Mouse (Mus musculus) midbrain, embryonic 10.5 days (tissue): Measurements from ENCODE around the gene Dock8. TPM values are rescaled to one million over a fixed set of nuclear protein-coding genes. Genes with fewer than 3 reads are reported as not detected.

Source experiments
- DNase-seq: peaks from one replicate; pipeline ENCODE4 v3.0.0-alpha.2; 2017; ENCODE audit warnings: low spot score
- H3K27ac ChIP-seq: fragments of 300-500 bp; sonication (generic); replicated peaks from 2 replicates; pipeline ENCODE4 v1.5.1; 2016; ENCODE audit warnings: mild to moderate bottlenecking
- H3K27me3 ChIP-seq: fragments of 300-500 bp; sonication (generic); 2 replicates; pipeline ENCODE4 v1.6.1; 2016; ENCODE audit warnings: low read depth, mild to moderate bottlenecking; ENCODE audit not compliant: poor library complexity, severe bottlenecking
- H3K36me3 ChIP-seq: fragments of 300-500 bp; sonication (generic); 2 replicates; pipeline ENCODE4 v1.6.1; 2016; ENCODE audit warnings: mild to moderate bottlenecking, moderate library complexity
- H3K4me1 ChIP-seq: fragments of 300-500 bp; sonication (generic); 2 replicates; pipeline ENCODE4 v1.6.1; 2016
- H3K4me3 ChIP-seq: fragments of 300-500 bp; sonication (generic); 2 replicates; pipeline ENCODE4 v1.5.1; 2016; ENCODE audit warnings: mild to moderate bottlenecking, moderate library complexity
- H3K9me3 ChIP-seq: fragments of 300-500 bp; sonication (generic); replicated peaks from 2 replicates; pipeline ENCODE4 v1.6.1; 2016; ENCODE audit warnings: mild to moderate bottlenecking
- WGBS: fragments of 180-500 bp; shearing (Covaris S2); methylation state at CpG from one replicate; pipeline ENCODE4 v1.1.7; 2016; 5-methylcytosine and 5-hydroxymethylcytosine counted together
- polyA plus RNA-seq: library from polyadenylated mRNA; unstranded; fragments of >200 nt; fragmentation: Nextera tagmentation; extraction: Ambion mirVana; gene quantifications from 2 replicates; pipeline ENCODE4 v1.2.1, GENCODE M21; 2016

Gene Dock8
- polyA plus RNA-seq, 1 experiment from 2014 or later = 1.8 TPM

DNA sequence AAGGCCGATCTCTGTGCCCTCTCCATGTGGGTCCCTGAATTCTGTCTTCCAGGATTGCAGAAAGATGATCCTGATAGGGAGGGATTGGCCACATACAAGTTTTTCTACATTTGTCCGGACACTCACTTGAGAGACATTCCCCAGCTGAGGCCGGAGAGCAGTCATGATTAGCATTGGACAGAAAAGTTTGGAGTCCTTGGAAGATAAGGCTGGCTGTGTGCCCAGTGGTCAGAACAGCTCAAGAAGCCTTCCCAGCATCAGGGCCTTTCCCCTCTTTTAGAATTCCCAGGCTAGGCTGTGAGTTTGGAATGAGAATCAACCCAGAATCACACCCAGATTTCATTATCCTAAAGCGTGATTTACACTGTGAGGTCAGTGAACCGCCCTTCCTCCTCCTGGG is 187.0 kb downstream of the Dock8 start:
- no peaks in the 10 kb centered on the region for H3K36me3 ChIP-seq
- H3K27ac ChIP-seq = no peak overlapping the region
- H3K9me3 ChIP-seq = no peaks in the 10 kb centered on the region
- DNase-seq = no peak
- H3K4me3 ChIP-seq = no peak overlapping the region
- WGBS = 85% methylated on average over 5 of the region's 5 CpGs
- H3K27me3 ChIP-seq = 0 out of 2 replicates have a peak, but pooled peaks cover 2% of the 10 kb centered on the region
- peaks cover 12% of the 10 kb centered on the region for H3K4me1 ChIP-seq

DNA sequence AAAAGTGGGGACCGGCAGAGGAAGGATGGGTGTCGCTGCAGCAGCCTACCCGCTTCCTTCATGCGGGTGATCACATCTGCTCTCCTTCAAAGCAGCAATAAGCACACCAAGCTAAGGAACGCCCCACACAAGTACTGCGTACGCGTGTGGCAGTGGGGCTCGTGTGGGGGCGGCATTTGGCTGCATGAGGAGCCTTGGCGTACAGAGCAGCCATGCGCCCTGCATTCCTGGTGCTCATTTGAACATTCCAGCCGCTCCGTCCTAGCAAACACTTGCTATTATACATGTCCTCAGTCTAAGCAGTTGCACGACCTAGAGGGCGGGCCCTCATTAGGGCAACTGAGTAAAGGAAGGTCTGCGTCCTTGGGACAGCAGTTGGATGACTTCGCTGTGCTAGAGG is 188.3 kb downstream of the Dock8 start:
- Histone ChIP-seq H3K27me3 (no peaks in the 10 kb centered on the region), H3K4me3 (no peak overlapping the region), H3K36me3 (no peaks in the 10 kb centered on the region), H3K9me3 (no peaks in the 10 kb centered on the region), H3K27ac (no peak overlapping the region), H3K4me1 (peaks cover 10% of the 10 kb centered on the region)
- 87% methylated on average over 18 of the region's 18 CpGs for WGBS
- no peak for DNase-seq

DNA sequence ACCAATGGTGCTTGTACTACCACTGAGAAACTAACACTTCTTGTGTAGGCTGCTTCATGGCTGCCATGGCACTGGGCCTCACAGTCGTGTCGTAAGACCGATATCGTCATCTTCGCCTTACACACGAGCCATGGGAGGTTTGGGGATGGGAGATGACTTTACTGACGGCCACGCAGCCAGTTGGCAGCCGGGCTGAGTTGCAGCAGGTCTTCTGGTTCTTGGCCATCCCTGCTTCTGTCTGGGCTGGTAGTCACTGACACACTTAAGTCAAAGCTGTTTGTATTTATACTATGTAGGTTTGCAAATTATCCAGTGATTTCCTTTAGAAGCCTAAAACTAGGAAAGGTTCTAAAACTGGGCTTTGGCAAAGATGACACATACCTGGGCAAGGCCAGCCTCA is 194.4 kb downstream of the Dock8 start:
- H3K4me3 ChIP-seq = no peak overlapping the region
- no peaks in the 10 kb centered on the region for H3K4me1 ChIP-seq
- no peak for DNase-seq
- no peaks in the 10 kb centered on the region for H3K9me3 ChIP-seq
- H3K27me3 ChIP-seq = no peaks in the 10 kb centered on the region
- WGBS = 95% methylated on average over 9 of the region's 9 CpGs
- H3K27ac ChIP-seq = no peak overlapping the region
- H3K36me3 ChIP-seq = no peaks in the 10 kb centered on the region

DNA sequence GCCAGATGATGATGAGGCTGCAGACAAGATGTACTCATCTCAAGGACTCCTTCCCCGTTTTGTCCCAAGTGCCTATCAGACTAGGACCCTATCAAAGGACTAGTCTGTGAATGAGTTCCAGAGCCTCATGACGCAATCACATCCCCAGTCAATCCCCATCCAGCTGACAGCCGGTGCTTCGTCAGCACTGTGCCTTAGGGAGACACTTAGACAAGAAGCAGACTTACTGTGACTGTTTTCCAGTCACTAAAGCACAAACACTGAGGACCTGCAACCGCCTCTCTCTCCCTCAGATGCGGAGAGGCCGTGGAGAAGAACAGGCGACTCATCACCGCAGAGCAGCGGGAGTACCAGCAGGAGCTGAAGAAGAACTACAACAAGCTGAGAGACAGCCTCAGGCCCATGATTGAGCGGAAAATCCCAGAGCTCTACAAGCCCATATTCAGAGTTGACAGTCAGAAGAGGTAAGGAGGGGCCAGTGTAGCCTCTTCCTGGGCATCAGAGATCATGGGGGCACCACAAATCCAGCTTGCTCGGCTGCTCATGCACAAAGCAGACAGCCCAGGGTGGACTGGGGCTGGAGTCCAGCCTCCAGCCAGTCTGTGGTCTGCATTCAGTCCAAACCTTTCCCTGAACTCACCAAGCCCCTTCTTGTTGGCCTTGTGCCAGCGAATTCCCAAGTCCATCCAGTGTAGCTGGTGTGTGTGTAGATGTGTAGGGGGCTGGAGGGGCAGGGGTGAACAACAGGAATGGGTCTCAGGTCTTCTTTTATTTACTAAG is 200.9 kb downstream of the Dock8 start:
- Histone ChIP-seq H3K9me3 (no peaks in the 10 kb centered on the region), H3K36me3 (no peaks in the 10 kb centered on the region), H3K4me1 (peaks cover 7% of the 10 kb centered on the region), H3K27ac (no peak overlapping the region; the same call in 1 of the 2 replicates), H3K4me3 (no peak overlapping the region), H3K27me3 (no peaks in the 10 kb centered on the region)
- DNase-seq = no peak
- WGBS = 87% methylated on average over 13 of the region's 13 CpGs

DNA sequence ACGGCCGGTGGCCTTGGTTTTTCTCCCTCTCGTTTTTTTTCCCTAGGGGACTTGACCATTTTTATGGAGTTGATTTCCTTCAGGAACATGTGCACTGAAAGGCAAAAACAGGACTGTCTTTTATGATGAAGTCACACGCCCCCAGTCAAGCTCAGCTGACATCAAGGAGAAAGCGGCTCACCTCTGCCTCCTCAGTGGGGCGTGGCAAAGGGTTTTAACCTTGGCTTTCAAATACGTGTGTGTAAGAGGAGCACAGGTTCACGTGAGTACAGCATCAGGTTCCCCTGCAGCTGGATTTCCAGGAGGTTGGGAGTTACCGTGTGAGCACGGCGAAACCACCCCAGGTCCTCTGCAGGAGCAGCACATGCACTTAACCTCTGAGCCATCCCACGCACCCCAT is 203.7 kb downstream of the Dock8 start:
- H3K9me3 ChIP-seq = no peaks in the 10 kb centered on the region
- no peak for DNase-seq
- no peak overlapping the region for H3K27ac ChIP-seq
- no peak overlapping the region for H3K4me3 ChIP-seq
- no peaks in the 10 kb centered on the region for H3K36me3 ChIP-seq
- WGBS = 87% methylated on average over 12 of the region's 12 CpGs
- peaks cover 21% of the 10 kb centered on the region for H3K4me1 ChIP-seq
- peaks cover 12% of the 10 kb centered on the region for H3K27me3 ChIP-seq

DNA sequence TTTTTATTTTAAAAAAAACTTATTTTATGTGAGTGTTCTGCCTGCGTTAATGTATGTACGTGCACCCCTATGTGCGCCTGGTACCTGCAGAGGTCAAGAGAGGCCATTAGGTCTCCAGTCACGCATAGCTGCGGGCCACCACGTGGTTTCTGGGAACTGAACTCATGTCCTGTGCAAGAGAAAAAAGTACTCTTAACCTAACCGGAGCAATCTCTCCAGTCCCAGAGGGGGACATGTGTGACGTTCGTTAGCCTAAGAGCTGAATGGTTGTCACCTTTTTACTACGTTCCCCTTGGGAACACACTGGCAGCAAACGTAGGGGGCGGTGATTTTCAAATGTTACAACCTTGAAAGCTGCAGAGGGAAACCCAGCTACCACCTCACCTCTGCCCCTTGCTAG is 207.6 kb downstream of the Dock8 start:
- 72% methylated on average over 12 of the region's 12 CpGs for WGBS
- H3K4me3 ChIP-seq = no peak overlapping the region
- H3K9me3 ChIP-seq = no peaks in the 10 kb centered on the region
- peaks cover 24% of the 10 kb centered on the region for H3K27me3 ChIP-seq
- peak overlapping the region; percentile 85; the same call in 1 of the 2 replicates for H3K27ac ChIP-seq
- peaks cover 31% of the 10 kb centered on the region for H3K4me1 ChIP-seq
- no peaks in the 10 kb centered on the region for H3K36me3 ChIP-seq
- DNase-seq = no peak

DNA sequence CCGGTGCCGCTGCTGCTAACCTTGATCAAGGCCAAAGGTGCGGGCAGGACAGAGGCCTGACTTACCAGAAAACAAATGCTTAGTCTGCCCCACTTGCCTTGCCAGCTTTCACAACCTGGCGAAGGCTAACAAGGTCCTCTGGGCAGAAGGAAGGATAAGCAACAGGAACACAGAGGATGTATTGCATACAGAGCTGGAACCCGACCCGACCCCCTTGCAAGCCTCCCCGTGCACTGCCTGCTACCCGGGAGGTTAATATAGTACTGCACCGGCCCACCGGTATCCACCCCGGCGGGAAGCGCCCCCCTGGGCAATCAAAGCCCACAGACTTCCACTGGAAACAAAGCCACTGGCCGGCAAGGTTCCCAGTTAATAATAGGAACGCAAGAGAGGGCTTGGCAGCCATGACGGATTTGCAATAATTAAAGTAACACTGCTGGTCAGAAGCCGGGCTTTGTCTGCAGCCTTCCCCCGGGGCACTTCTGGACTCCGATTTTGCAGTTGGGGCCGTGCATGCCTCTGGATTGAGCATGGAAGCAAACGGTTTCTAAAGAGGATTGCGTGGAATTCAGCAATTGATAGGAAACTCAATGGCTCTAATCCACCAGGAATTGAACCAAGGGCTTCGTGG is 208.5 kb downstream of the Dock8 start:
- H3K36me3 ChIP-seq = no peaks in the 10 kb centered on the region
- WGBS = 7% methylated on average over 23 of the region's 23 CpGs
- H3K27me3 ChIP-seq = peaks cover 24% of the 10 kb centered on the region
- H3K4me1 ChIP-seq = peaks cover 31% of the 10 kb centered on the region
- peaks cover 6% of the 10 kb centered on the region; the same call in 1 of the 2 replicates for H3K9me3 ChIP-seq
- peak overlapping the region; percentile 85 for H3K27ac ChIP-seq
- DNase-seq = peak; percentile 79
- peak overlapping the region; percentile 46 for H3K4me3 ChIP-seq

DNA sequence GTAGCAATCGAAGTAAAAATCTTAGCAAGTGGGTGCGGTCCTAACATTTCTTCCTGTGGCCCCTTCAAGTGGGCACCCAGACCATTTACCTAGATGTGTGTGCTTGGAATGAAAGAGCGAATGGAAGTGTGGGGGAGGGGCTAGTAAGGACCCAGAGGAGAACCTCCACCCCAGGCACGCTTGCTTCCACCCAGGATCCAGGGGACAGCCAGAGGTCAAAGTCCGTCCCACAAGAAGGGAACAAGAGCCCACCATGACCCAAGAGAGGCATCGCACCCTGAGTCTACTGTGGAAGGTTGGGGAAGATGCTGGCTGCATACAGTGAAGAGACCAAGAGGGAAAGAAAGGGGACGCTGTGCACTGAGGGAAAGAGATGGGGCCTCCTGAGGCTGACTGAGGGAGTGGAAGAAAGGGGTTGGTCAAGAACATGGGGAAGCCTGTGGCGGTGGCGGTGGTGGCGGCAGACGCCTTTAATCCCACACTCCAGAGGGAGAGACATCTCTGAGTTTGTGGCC is 209.3 kb downstream of the Dock8 start:
- Histone ChIP-seq H3K4me1 (peaks cover 31% of the 10 kb centered on the region), H3K27ac (peak overlapping the region; percentile 85), H3K36me3 (no peaks in the 10 kb centered on the region), H3K27me3 (peaks cover 24% of the 10 kb centered on the region), H3K4me3 (peak overlapping the region; percentile 46), H3K9me3 (peaks cover 12% of the 10 kb centered on the region)
- WGBS = 58% methylated on average over 11 of the region's 11 CpGs
- peak; percentile 25 for DNase-seq

DNA sequence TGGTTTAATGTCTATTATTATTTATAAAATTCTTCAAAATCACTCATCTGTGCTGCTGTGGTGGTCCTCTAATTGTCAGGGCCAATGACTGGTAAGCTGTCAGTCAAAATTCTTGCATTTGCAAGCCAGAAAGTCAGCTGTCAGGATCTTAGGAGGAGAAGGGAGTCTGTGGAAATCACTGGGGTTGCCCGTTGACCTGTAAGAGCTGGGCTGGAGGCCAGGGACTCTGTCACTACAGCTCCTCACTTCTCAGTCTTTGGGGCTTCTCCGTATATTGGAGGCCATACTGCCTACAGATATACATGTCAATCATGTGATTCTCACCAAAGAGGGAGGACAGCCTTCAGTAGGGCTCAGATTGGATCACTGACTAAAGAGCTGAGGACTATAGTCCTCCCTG is 221.3 kb downstream of the Dock8 start:
- Histone ChIP-seq H3K4me1 (peaks cover 10% of the 10 kb centered on the region), H3K36me3 (no peaks in the 10 kb centered on the region), H3K4me3 (no peak overlapping the region), H3K27ac (no peak overlapping the region), H3K9me3 (no peaks in the 10 kb centered on the region), H3K27me3 (no peaks in the 10 kb centered on the region)
- WGBS = 86% methylated on average over 2 of the region's 2 CpGs
- no peak for DNase-seq

DNA sequence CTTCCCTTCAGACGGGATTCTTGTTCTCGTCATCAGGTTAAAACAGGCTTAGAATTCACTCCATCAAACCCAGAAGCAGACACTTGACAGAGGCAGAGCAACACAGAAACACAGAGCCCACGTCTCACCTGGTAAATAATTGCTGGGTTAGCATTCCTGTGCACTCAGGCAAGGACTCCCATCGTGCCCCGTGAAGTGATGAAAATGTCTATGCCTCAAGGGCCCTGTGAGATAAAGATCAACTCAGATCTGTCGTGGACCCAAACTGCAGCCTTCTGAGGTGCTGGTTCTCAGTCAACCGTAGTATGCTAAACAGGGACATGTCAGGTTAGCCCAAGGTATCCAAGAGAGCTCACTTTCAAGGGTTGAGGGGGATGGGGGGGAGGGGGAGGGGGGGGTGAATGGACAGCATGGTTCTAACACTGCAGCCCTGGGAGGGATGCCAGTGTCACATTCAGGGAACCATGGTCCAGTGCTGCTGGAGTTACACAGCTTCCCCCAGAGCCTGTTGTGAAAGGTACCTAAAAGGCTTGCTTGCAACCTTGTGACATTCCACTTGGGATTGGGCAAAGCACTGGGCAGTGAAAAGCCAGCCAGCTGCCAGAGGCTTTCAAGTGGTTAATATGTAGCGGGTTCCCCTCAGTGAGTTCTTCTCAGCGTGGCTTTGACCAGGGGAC is 222.8 kb downstream of the Dock8 start:
- DNase-seq = no peak
- no peaks in the 10 kb centered on the region for H3K36me3 ChIP-seq
- no peaks in the 10 kb centered on the region for H3K27me3 ChIP-seq
- H3K4me3 ChIP-seq = no peak overlapping the region
- 75% methylated on average over 9 of the region's 9 CpGs for WGBS
- no peak overlapping the region for H3K27ac ChIP-seq
- peaks cover 6% of the 10 kb centered on the region for H3K4me1 ChIP-seq
- H3K9me3 ChIP-seq = no peaks in the 10 kb centered on the region

DNA sequence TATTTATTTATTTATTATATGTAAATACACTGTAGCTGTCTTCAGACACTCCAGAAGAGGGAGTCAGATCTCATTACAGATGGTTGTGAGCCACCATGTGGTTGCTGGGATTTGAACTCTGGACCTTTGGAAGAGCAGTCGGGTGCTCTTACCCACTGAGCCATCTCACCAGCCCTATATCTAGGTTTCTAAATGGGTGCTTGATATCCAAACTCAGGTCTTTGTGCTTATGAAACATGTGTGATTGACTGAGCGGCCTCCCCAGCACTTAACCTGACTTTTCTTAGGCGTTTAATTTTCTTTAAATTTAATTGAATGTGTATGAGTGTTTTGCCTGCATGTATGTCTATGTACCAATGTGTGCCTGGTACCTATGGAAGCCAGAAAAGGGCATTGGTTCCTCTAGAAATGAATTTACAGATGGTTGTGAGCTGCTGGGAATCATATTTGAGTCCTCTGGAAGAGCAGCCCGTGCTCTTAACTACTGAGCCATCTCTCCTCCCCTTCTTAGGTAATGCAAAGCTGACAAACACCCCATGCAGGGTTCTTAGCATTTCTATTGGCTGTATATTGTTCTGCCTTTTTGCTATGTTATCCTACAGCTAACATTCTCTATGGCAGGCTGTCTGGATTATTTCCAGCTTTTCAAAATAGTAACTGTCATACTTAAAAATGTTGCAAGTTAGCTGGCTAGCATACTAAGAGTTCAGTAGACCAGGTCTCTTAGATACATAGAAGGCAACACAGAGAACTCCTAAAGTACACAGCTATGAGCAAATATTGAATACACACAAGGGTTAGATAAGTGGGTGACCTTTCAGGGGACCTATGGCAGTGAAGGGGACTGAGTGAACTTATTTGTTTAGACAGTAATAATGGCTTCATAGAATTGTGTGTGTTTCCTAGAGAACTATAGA is 231.0 kb downstream of the Dock8 start:
- DNase-seq = no peak
- Histone ChIP-seq H3K9me3 (no peaks in the 10 kb centered on the region), H3K4me3 (no peak overlapping the region), H3K36me3 (no peaks in the 10 kb centered on the region), H3K27me3 (peaks cover 10% of the 10 kb centered on the region), H3K4me1 (peaks cover 24% of the 10 kb centered on the region), H3K27ac (no peak overlapping the region)
- WGBS = 82% methylated on average over 4 of the region's 4 CpGs

DNA sequence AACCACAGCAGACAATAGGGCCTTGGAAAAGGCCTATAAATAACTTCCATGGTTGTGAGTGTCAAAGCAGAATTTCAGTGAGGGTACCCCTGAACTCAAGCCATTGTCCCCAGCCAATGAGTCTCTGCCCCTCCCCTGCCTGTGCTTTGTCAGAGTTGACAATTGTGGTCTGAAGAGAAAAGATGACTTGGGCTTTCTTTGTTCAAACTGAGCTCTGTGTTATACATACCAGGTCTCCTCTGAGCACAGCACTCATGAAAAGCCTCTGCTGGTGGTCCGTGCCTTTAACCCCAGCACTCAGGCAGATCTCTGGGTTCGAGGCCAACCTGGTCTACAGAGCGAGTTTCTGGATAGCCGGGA is 231.6 kb downstream of the Dock8 start:
- H3K4me1 ChIP-seq = peaks cover 24% of the 10 kb centered on the region
- H3K27ac ChIP-seq = 0 out of 2 replicates have a peak overlapping the region, but pooled peaks have one; percentile 38
- no peak overlapping the region for H3K4me3 ChIP-seq
- no peaks in the 10 kb centered on the region for H3K36me3 ChIP-seq
- no peaks in the 10 kb centered on the region for H3K9me3 ChIP-seq
- WGBS = 64% methylated on average over 4 of the region's 4 CpGs
- no peak for DNase-seq
- peaks cover 17% of the 10 kb centered on the region for H3K27me3 ChIP-seq
